In genomic region chr13:59645491-59645890, GRCm38 (mm10) we compare ENCODE assay signal across 37 mouse cellular contexts. TPM values are rescaled to one million over a fixed set of nuclear protein-coding genes. Genes with fewer than 3 reads are reported as not detected.
DNase-seq lines count a peak whose midpoint lies in the region; ATAC-seq lines count a peak whose summit lies in the region.
"Had no signal": no experiment of that assay in that cellular context is flagged by ENCODE, and none has a peak within 500 bp of the region (broad histone marks: within the 10 kb centered on the region; RNA-seq: fewer than 3 reads in every experiment).

No protein-coding gene starts in this region.

- ATAC-seq in heart, embryonic 12.5 days (ENCODE audit: insufficient number of reproducible peaks, low FRiP score): peak; percentile 33; the same call in 1 of the 2 replicates
- no peak for ATAC-seq in liver, embryonic 12.5 days
- ATAC-seq: activated CD4-positive, CD25-positive, alpha-beta regulatory T cell, adult 4 months; CD4-positive, CD25-positive, alpha-beta regulatory T cell, adult 4 months; forebrain, embryonic 15.5 days; hindbrain, postnatal 0 days; inflammation-experienced regulatory T-cells, adult 6 months; intestine, embryonic 16.5 days; Patski had no signal

- H3K36me3 ChIP-seq in heart, embryonic 12.5 days: peaks cover 25% of the 10 kb centered on the region
- peaks cover 85% of the 10 kb centered on the region for H3K36me3 ChIP-seq in liver, embryonic 12.5 days

- H3K27me3 ChIP-seq in heart, embryonic 12.5 days (replicated peaks): no peaks in the 10 kb centered on the region
- no peaks in the 10 kb centered on the region for H3K27me3 ChIP-seq in liver, embryonic 12.5 days (replicated peaks)
- H3K27me3 ChIP-seq: embryonic facial prominence, embryonic 12.5 days; embryonic facial prominence, embryonic 15.5 days; forebrain, embryonic 12.5 days; forebrain, embryonic 15.5 days; Patski had no signal

- DNase-seq in heart, postnatal 25 days (ENCODE audit: low spot score): no peak
- DNase-seq in liver: no peak
- peak; percentile 48 for DNase-seq in ES-CJ7 (ENCODE audit: low read depth, low spot score)
- peak; percentile 56 for DNase-seq in ZHBTc4 (ENCODE audit: low read depth, low spot score)
- no peak for DNase-seq in kidney, postnatal 14 days
- DNase-seq: adrenal gland, adult 8-10 months; adrenal gland, postnatal 25 days; cerebellum, adult 18-20 months; cerebellum, adult 9-10 months; cerebellum, postnatal 14 days; gastrocnemius, postnatal 10 days; gastrocnemius, postnatal 36 days; heart, adult 2 months; heart, postnatal 4 days; kidney, adult 18-20 months had no signal

- intact Hi-C loops in heart, postnatal 25 days (cut with DNase I): no loop called here

- no peak overlapping the region for H3K4me2 ChIP-seq in heart, embryonic 12.5 days
- H3K4me2 ChIP-seq in liver, embryonic 12.5 days: no peak overlapping the region
- H3K4me2 ChIP-seq: embryonic facial prominence, embryonic 12.5 days; embryonic facial prominence, embryonic 15.5 days; forebrain, embryonic 12.5 days; forebrain, embryonic 15.5 days; heart, embryonic 11.5 days; hindbrain, embryonic 14.5 days had no signal

- no peak overlapping the region for H3K9ac ChIP-seq in heart, embryonic 12.5 days
- H3K9ac ChIP-seq in liver, embryonic 12.5 days: no peak overlapping the region
- H3K9ac ChIP-seq: embryonic facial prominence, embryonic 12.5 days; embryonic facial prominence, embryonic 15.5 days; forebrain, embryonic 12.5 days; forebrain, embryonic 15.5 days; hindbrain, embryonic 14.5 days had no signal

- no peaks in the 10 kb centered on the region for H3K9me3 ChIP-seq in heart, embryonic 12.5 days (replicated peaks)
- H3K9me3 ChIP-seq in liver, embryonic 12.5 days (replicated peaks): no peaks in the 10 kb centered on the region
- H3K9me3 ChIP-seq: embryonic facial prominence, embryonic 12.5 days; embryonic facial prominence, embryonic 15.5 days; forebrain, embryonic 12.5 days; forebrain, embryonic 15.5 days; G1E had no signal

- H3K4me1 ChIP-seq in heart, embryonic 12.5 days (replicated peaks): peaks cover 52% of the 10 kb centered on the region
- peaks cover 69% of the 10 kb centered on the region for H3K4me1 ChIP-seq in liver, embryonic 12.5 days
- H3K4me1 ChIP-seq: forebrain, embryonic 15.5 days had no signal

- H3K27ac ChIP-seq in heart, embryonic 12.5 days (ENCODE audit: poor library complexity, severe bottlenecking): peak overlapping the region; percentile 32; the same call in 1 of the 2 replicates
- H3K27ac ChIP-seq in liver, embryonic 12.5 days: peak overlapping the region; percentile 12
- H3K27ac ChIP-seq: embryonic facial prominence, embryonic 12.5 days; embryonic facial prominence, embryonic 15.5 days; forebrain, embryonic 12.5 days; forebrain, embryonic 15.5 days; heart, adult 2 months; hindbrain, embryonic 14.5 days; hindbrain, postnatal 0 days had no signal

- 68% methylated on average over 3 of the region's 3 CpGs for WGBS in heart, embryonic 12.5 days
- WGBS in liver, embryonic 12.5 days (ENCODE audit: insufficient replicate concordance): 65% methylated on average over 3 of the region's 3 CpGs

- no peak overlapping the region for H3K4me3 ChIP-seq in heart, embryonic 12.5 days
- H3K4me3 ChIP-seq in liver, embryonic 12.5 days: no peak overlapping the region
- H3K4me3 ChIP-seq: embryonic facial prominence, embryonic 12.5 days; embryonic facial prominence, embryonic 15.5 days; forebrain, embryonic 12.5 days; forebrain, embryonic 15.5 days; heart, adult 2 months had no signal

RNA-seq across cellular contexts. Expression of gene Golm1, which starts 30.1 kb away (rescaled TPM):
- polyA plus RNA-seq in heart, embryonic 12.5 days (2016; fragmentation: Nextera tagmentation; extraction: Ambion mirVana): 63.2 and 67.6 TPM in 2 replicates
- 10 to 100 TPM; 16.2 to 18.3 TPM for total RNA-seq in heart, postnatal 25 days (2021)
- polyA plus RNA-seq in liver, embryonic 12.5 days (2016; fragmentation: Nextera tagmentation; extraction: Ambion mirVana): 63.8 and 64.2 TPM in 2 replicates

RNA-seq across cellular contexts. Expression of gene 4921517D22Rik, which starts 48.4 kb away (rescaled TPM):
- not detected in 2 replicates for polyA plus RNA-seq in heart, embryonic 12.5 days (2016; fragmentation: Nextera tagmentation; extraction: Ambion mirVana)
- total RNA-seq in heart, postnatal 25 days (2021): not detected
- polyA plus RNA-seq in liver, embryonic 12.5 days (2016; fragmentation: Nextera tagmentation; extraction: Ambion mirVana): not detected in 2 replicates
- total RNA-seq: adrenal gland, adult 8-10 months; adrenal gland, postnatal 25 days; common myeloid progenitor, adult 5-6 weeks; gastrocnemius, adult 18-20 months; gastrocnemius, postnatal 10 days; gastrocnemius, postnatal 36 days; granulocyte monocyte progenitor cell, adult 5-6 weeks; heart, adult 2 months; heart, postnatal 4 days; hindbrain, postnatal 0 days had no signal
- polyA plus RNA-seq: brain, embryonic 14.5 days; C2C12; CD4-positive, CD25-positive, alpha-beta regulatory T cell, adult 4 months; embryonic facial prominence, embryonic 12.5 days; embryonic facial prominence, embryonic 15.5 days; forebrain, embryonic 12.5 days; forebrain, embryonic 15.5 days; G1E; heart, adult 2 months; heart, embryonic 11.5 days; heart, postnatal 0 days; hindbrain, embryonic 11.5 days; hindbrain, embryonic 14.5 days; hindbrain, postnatal 0 days; inflammation-experienced regulatory T-cells, adult 6 months; intestine, embryonic 16.5 days; Patski had no signal

Comparison
In these comparisons a context has a peak if more than half of its experiments do, and no peak if none do; other contexts are left out.
1. DNase-seq: peak in ES-CJ7 (single experiment) and ZHBTc4 (single experiment); none in heart, postnatal 25 days (single experiment), liver (single experiment) and kidney, postnatal 14 days (single experiment).